Mouse (Mus musculus) stomach, embryonic 16.5 days (tissue): ENCODE data around the gene Rab27a. TPM values are rescaled to one million over a fixed set of nuclear protein-coding genes. Genes with fewer than 3 reads are reported as not detected.

Experiments used
- ATAC-seq: fragments of 200-750 bp; cut with Nextera tagmentation; 2 replicates; pipeline ENCODE4 v1.8.0; 2017; ENCODE audit warnings: moderate number of reproducible peaks, moderate TSS enrichment; ENCODE audit not compliant: insufficient read depth, low FRiP score
- H3K27ac ChIP-seq: fragments of 300-500 bp; sonication (generic); 2 replicates; pipeline ENCODE4 v1.5.1; 2014; ENCODE audit warnings: low read length
- H3K27me3 ChIP-seq: fragments of 300-500 bp; sonication (generic); 2 replicates; pipeline ENCODE4 v1.6.1; 2014; ENCODE audit warnings: low read length, control low read depth, mixed read lengths; ENCODE audit not compliant: control insufficient read depth, insufficient read depth
- H3K36me3 ChIP-seq: fragments of 300-500 bp; sonication (generic); 2 replicates; pipeline ENCODE4 v1.6.1; 2014; ENCODE audit warnings: low read length; ENCODE audit not compliant: control insufficient read depth, insufficient read depth
- H3K4me1 ChIP-seq: fragments of 300-500 bp; sonication (generic); 2 replicates; pipeline ENCODE4 v1.6.1; 2014; ENCODE audit warnings: low read length, control low read depth, mixed read lengths; ENCODE audit not compliant: control insufficient read depth, insufficient read depth
- H3K4me2 ChIP-seq: fragments of 300-500 bp; sonication (generic); 2 replicates; pipeline ENCODE4 v1.6.1; 2014; ENCODE audit warnings: low read depth, low read length, mixed read lengths
- H3K4me3 ChIP-seq: fragments of 300-500 bp; sonication (generic); replicated peaks from 2 replicates; pipeline ENCODE4 v1.5.1; 2014; ENCODE audit warnings: mild to moderate bottlenecking, low read length
- H3K9ac ChIP-seq: fragments of 300-500 bp; sonication (generic); 2 replicates; pipeline ENCODE4 v1.6.1; 2014; ENCODE audit warnings: low read length
- H3K9me3 ChIP-seq: fragments of 300-500 bp; sonication (generic); replicated peaks from 2 replicates; pipeline ENCODE4 v1.6.1; 2016; ENCODE audit warnings: low read length, control low read depth; ENCODE audit not compliant: control insufficient read depth
- WGBS: fragments of 180-500 bp; shearing (Covaris S2); extraction: QIAGEN DNeasy Blood & Tissue Kit; methylation state at CpG from one replicate; pipeline ENCODE4 v1.1.7; 2014; 5-methylcytosine and 5-hydroxymethylcytosine counted together
- polyA plus RNA-seq: library from polyadenylated mRNA; unstranded; fragments of >200 nt; fragmentation: Nextera tagmentation; extraction: Ambion mirVana; gene quantifications from 2 replicates; pipeline ENCODE4 v1.2.1, GENCODE M21; 2015

The Rab27a gene
- polyA plus RNA-seq, 1 experiment from 2014 or later = 23.3 TPM

DNA sequence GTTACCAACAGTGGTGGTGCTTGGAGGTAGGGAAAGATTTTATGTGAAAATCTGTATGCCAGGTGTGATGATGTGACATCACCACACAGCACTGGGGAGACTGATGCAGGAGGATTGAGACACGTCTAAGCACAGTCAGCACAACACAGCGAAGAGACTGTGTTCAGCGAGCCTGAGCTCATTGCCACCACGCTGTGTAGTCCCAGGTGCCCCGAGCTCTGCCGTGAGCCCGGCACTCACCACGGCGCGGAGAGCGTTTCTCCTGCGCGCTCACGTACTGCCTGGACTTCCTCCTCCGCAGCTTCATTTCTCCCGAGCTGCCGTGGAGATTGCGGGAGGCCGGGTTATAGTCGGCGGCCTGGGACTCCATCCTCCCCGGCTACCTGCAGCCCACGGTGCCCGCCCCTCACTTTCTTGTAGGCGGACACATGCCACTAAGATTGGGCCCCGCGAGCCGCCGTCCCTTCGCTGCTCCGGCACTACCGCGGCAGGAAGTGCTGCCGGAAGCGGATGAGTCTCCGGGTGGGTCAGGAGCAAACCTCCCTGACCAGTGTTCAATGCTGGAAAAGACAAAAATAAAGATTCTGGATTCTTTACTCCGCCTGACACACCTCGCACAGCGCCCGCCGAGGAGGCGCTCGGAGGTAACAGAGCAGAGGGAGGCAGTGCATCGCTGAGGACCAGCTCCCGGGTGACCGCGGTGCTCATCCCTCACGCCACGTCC, 5.3 kb upstream of the Rab27a start:
- Histone ChIP-seq H3K27ac (peak overlapping the region; percentile 87), H3K9ac (peak overlapping the region; percentile 90), H3K36me3 (0 out of 2 replicates have a peak, but pooled peaks cover 5% of the 10 kb centered on the region), H3K27me3 (no peaks in the 10 kb centered on the region), H3K4me2 (peak overlapping the region; percentile 69), H3K4me1 (peaks cover 14% of the 10 kb centered on the region), H3K9me3 (no peaks in the 10 kb centered on the region), H3K4me3 (peak overlapping the region; percentile 97)
- WGBS = under 1% methylated on average over 49 of the region's 49 CpGs
- ATAC-seq = peak; percentile 86; the same call in 1 of the 2 replicates

DNA sequence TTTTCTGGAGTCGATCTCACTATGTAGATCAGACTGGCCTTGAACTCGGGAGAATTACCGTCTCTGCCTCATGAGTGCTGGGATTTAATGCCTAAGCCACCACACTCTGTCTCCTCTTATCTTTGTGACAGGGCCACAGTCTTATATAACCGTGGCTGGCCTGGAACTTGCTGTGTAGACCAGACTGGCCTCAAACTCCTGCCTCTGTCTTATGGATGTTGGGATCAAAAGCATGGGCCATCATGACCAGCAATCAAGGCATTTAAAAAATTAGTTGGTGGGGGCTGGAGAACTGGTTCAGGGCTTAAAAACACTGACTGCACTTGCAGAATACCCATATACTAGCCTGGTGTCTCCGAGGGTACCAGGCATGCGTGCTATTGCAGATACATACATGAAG, 4.6 kb upstream of the Rab27a start, which contains the start of gene Pigb:
Gene Pigb (minus strand): TSS at position 299 of the 400 bp plus-strand sequence.
- H3K9ac ChIP-seq = peak within 1 kb of the TSS; percentile 90
- H3K36me3 ChIP-seq = 0 out of 2 replicates have a peak, but pooled peaks cover 5% of the 10 kb centered on the region
- 28% methylated on average over 6 of the region's 6 CpGs for WGBS
- no peaks in the 10 kb centered on the region for H3K27me3 ChIP-seq
- peak within 1 kb of the TSS; percentile 69 for H3K4me2 ChIP-seq
- no peak for ATAC-seq
- H3K9me3 ChIP-seq = no peaks in the 10 kb centered on the region
- peak within 1 kb of the TSS; percentile 87 for H3K27ac ChIP-seq
- H3K4me1 ChIP-seq = peaks cover 16% of the 10 kb centered on the region
- peak within 1 kb of the TSS; percentile 97 for H3K4me3 ChIP-seq

DNA sequence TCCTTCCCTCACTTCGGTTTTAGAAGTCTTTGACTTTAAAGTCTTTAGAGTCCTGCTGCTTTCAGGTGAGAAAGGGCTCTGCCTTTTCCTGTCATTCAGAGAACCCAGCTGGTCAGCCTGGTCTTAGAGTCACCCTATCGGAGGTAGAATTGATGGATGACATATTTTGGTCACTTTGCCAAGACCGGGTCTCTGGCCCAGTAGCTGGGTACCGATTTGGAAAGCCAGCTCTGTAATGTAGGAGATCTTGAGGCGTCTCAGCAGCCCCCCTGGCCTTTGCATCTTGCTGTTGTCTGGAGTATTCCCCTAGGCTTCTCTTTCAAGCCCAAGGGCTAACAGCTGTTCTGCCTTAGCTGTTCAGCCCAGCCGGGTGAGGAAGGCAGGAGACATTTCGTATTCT, 550 bp downstream of the Rab27a start:
- H3K9ac ChIP-seq = peak overlapping the region; percentile 82

DNA sequence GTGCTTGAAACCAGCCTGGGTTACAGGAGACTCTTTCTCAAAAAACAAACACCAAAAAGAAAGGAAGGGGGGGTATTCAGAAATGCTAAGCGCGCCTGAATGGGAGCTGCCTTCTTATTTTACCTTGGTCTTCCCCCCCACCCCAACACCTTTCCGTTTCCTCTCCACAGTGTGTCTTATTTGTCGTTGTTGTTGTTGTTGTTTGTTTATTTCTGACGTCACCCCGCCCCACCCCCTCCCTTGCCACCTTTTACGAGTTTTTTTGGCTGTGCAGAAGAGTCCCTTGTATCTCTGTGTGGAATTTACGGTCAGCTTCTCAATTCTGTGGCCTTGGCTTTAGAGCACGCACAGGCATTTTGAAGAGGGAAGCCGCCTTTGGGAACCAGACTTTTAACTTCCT, 1.1 kb downstream of the Rab27a start:
- WGBS = 66% methylated on average over 10 of the region's 10 CpGs
- Histone ChIP-seq H3K4me1 (peaks cover 17% of the 10 kb centered on the region), H3K9me3 (no peaks in the 10 kb centered on the region), H3K4me2 (peak overlapping the region; percentile 99), H3K27me3 (no peaks in the 10 kb centered on the region), H3K4me3 (peak overlapping the region; percentile 61), H3K36me3 (no peaks in the 10 kb centered on the region), H3K27ac (0 out of 2 replicates have a peak overlapping the region, but pooled peaks have one; percentile 75), H3K9ac (peak overlapping the region; percentile 82)
- no peak for ATAC-seq

More for the DNA sequence above, 550 bp downstream of the Rab27a start:
- no peak for ATAC-seq
- Histone ChIP-seq H3K9me3 (no peaks in the 10 kb centered on the region), H3K4me2 (peak overlapping the region; percentile 99), H3K27ac (peak overlapping the region; percentile 75), H3K27me3 (no peaks in the 10 kb centered on the region), H3K4me3 (peak overlapping the region; percentile 61), H3K4me1 (peaks cover 20% of the 10 kb centered on the region), H3K36me3 (no peaks in the 10 kb centered on the region)
- WGBS = 5% methylated on average over 7 of the region's 7 CpGs

GRCm38 (mm10) chr9:73047906-73048305, 3.3 kb downstream of the Rab27a start:
- Histone ChIP-seq H3K4me2 (no peak overlapping the region), H3K9ac (no peak overlapping the region), H3K9me3 (no peaks in the 10 kb centered on the region), H3K27ac (no peak overlapping the region), H3K36me3 (no peaks in the 10 kb centered on the region), H3K4me3 (no peak overlapping the region), H3K27me3 (no peaks in the 10 kb centered on the region), H3K4me1 (peaks cover 17% of the 10 kb centered on the region)
- WGBS = 84% methylated on average over 2 of the region's 2 CpGs
- no peak for ATAC-seq

GRCm38 (mm10) chr9:73048927-73049326, 4.3 kb downstream of the Rab27a start:
- H3K27ac ChIP-seq = no peak overlapping the region
- no peaks in the 10 kb centered on the region for H3K27me3 ChIP-seq
- WGBS = 30% methylated on average over 4 of the region's 4 CpGs
- no peaks in the 10 kb centered on the region for H3K36me3 ChIP-seq
- H3K9ac ChIP-seq = no peak overlapping the region
- ATAC-seq = no peak
- no peak overlapping the region for H3K4me2 ChIP-seq
- H3K4me1 ChIP-seq = peaks cover 17% of the 10 kb centered on the region
- H3K4me3 ChIP-seq = no peak overlapping the region
- no peaks in the 10 kb centered on the region for H3K9me3 ChIP-seq

DNA sequence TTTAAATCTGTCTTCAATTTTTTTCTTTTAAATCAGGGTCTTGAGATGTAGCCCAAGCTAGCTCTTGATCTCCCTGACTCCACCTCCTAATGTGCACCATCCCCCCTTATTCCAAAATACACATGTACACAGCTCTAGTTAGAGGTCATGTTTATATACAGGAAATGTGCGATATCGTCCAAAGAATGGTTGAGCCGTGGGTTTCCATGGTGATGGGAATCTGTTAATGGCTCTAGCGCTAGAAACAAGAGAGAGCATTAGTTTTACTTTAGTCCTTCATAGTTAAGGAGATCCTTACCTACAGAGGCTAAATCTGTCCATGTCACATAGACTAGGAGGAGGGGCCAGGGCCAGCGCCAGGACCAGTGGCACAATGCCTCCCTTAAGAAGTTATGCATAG, 5.2 kb downstream of the Rab27a start:
- Histone ChIP-seq H3K4me1 (peaks cover 13% of the 10 kb centered on the region), H3K4me2 (no peak overlapping the region), H3K9me3 (no peaks in the 10 kb centered on the region), H3K9ac (no peak overlapping the region), H3K27ac (no peak overlapping the region), H3K27me3 (no peaks in the 10 kb centered on the region), H3K36me3 (no peaks in the 10 kb centered on the region), H3K4me3 (no peak overlapping the region)
- WGBS = 24% methylated on average over 5 of the region's 5 CpGs
- peak; percentile 44; the same call in 1 of the 2 replicates for ATAC-seq

DNA sequence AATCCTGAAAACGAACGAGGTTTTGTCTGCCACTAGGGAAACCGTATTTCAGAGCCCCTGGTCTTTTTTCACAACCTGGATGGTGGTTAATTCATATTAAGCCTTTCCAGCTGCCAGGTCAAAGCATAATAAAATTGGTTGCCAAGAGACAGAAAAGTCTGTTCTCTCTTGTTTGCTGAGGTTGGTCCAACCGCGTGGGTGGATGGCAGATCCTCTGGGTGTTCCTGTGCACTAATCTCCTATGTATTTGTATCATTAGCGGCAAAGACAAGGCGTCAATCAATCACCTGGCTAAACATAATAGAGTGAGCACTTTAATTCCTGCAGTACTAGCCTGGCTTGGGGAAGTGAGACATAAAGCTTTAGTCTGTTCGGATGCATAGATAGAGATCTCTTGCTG, 6.0 kb downstream of the Rab27a start:
- 38% methylated on average over 8 of the region's 8 CpGs for WGBS
- ATAC-seq = peak; percentile 45; the same call in 1 of the 2 replicates
- Histone ChIP-seq H3K4me3 (no peak overlapping the region), H3K4me2 (no peak overlapping the region), H3K9me3 (no peaks in the 10 kb centered on the region), H3K36me3 (no peaks in the 10 kb centered on the region), H3K4me1 (peaks cover 11% of the 10 kb centered on the region), H3K27me3 (no peaks in the 10 kb centered on the region), H3K9ac (no peak overlapping the region), H3K27ac (no peak overlapping the region)

DNA sequence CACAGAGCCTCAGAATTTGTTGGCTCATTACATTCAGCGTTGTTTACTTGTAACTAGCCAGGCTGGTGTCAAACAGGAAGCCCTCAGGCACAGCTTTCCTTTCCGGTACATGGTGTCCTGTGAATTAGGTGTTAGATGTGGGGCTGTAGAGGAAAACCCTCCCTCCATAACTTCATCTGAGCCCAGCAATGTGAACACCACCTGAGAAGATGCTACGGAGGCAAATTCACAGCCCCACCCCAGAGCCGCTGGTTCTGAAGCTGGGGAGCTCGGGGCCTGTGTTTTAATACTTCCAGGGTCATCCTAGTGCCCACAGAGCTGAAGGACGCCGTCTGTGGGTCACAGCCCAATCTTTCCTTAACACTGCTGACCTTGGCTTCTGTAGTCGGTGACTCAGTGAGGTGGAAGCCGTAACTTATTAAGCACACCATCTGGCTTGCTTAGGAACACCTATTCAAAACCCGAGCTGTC, 10.8 kb downstream of the Rab27a start:
- Histone ChIP-seq H3K27me3 (no peaks in the 10 kb centered on the region), H3K27ac (no peak overlapping the region; the same call in 1 of the 2 replicates), H3K4me2 (no peak overlapping the region), H3K36me3 (no peaks in the 10 kb centered on the region), H3K9me3 (no peaks in the 10 kb centered on the region), H3K4me3 (no peak overlapping the region), H3K4me1 (0 out of 2 replicates have a peak, but pooled peaks cover 4% of the 10 kb centered on the region), H3K9ac (no peak overlapping the region)
- no peak for ATAC-seq
- 44% methylated on average over 10 of the region's 10 CpGs for WGBS
